Mouse (Mus musculus) left cerebral cortex, postnatal 36 days (tissue): ENCODE data around the gene Gm42674. TPM values are rescaled to one million over a fixed set of nuclear protein-coding genes. Genes with fewer than 3 reads are reported as not detected.

Experiments used
- DNase-seq, 2 experiments: peaks; one replicate each; pipeline ENCODE4 v3.0.0; 2021 to 2022; ENCODE audit warnings: low spot score in 2 of 2, mixed read lengths in 1 of 2
- intact Hi-C: fragments of 180-260 bp; cut with DNase I; formaldehyde crosslinking; loops from one replicate; pipeline ENCODE4 v1.15.1; 2025
- total RNA-seq, 2 experiments: library from RNA; stranded (reverse); gene quantifications; 2 replicates each; pipeline ENCODE4 v1.2.3; 2021

Gm42674 gene
- total RNA-seq, 2 experiments from 2014 or later, result not detected

DNA sequence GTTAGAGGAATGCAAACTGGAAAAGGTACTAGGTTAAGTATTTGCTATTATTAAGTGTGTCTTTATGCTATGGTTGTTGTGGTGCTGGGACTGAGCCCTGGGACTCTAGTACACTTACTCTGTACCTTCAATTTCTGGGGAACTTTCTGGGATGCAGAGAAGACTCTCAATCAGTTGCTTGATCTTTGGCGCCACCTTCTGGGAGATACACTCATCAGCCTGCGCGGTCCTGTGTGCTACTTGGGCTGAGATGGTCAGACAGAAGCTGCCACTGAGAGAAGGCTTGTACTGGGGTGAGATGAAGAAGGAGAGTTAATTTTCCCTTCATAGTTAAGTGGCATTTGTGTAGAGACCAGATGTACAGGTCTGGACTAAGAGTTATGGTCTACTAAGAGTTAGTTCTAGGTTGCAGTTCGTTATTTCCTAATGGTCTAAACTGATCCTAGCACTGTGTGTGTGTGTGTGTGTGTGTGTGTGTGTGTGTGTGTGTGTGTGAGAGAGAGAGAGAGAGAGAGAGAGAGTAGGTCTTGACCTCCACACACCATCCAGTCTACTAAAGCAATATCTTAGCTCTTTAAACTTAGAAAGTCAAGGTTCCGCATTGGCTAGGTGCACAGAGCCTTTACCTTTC is 51.3 kb downstream of the Gm42674 start:
- intact Hi-C loops, result loop anchor here (2.0 to 5.0 kb wide), 3 partner anchors 36 to 158 kb away; partner anchors contain the start of genes S100a1 and S100a13
- DNase-seq, result peak; percentile 71 to 80

DNA sequence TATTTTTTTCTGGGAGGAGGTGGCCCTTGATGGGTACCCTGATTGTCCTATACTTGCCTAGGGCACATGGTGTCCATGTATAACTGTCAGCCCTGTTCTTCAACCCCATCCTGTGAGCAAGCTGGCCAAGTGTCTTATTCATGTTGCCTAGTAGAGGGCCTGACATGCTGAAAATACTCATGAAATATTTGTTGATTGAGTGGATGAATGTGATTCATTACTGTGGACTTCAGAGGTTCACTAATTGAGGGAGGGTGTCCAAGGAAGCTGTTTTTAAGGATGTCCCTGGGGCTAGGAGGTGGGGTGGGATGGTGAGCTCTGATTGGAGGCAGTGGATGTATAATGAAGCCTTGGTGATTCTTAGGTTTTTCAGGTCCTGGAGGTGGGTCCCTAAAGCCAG is 52.0 kb downstream of the Gm42674 start, which contains the start of gene S100a7a:
TSS of gene S100a7a (plus strand) at position 301 of the 400 bp plus-strand sequence.
- intact Hi-C loops, result loop anchor here (2.0 to 5.0 kb wide), 3 partner anchors 36 to 159 kb away; partner anchors contain the start of genes S100a1 and S100a13
- no peak for DNase-seq

Other genes starting within 250 kb of the Gm42674 start
- gene Slc27a3, start 212.0 kb upstream of the Gm42674 start, total RNA-seq, result 1 to 10 TPM; 4.8 to 6.2 TPM
- 10 to 100 TPM; 57.6 to 70.1 TPM for gene Ints3, start 168.3 kb upstream of the Gm42674 start, total RNA-seq
- 1 to 10 TPM; 2.5 to 4.2 TPM for gene Npr1, start 136.0 kb upstream of the Gm42674 start, total RNA-seq
- 10 to 100 TPM; 73.5 to 82.2 TPM for gene Ilf2, start 125.8 kb upstream of the Gm42674 start, total RNA-seq
- 10 to 100 TPM; 52.8 to 54.7 TPM for gene Snapin, start 110.9 kb upstream of the Gm42674 start, total RNA-seq
- 100 to 1,000 TPM; 160 to 168 TPM for gene Chtop, start 92.4 kb upstream of the Gm42674 start, total RNA-seq
- gene S100a1, start 87.5 kb upstream of the Gm42674 start, total RNA-seq, result 100 to 1,000 TPM; 118 to 137 TPM
- 10 to 100 TPM; 20.9 to 21.8 TPM for gene S100a13, start 87.5 kb upstream of the Gm42674 start, total RNA-seq
- gene S100a14, start 75.0 kb upstream of the Gm42674 start, total RNA-seq, result under 1 TPM; 0.34 to 0.44 TPM
- 10 to 100 TPM; 79.4 to 89.8 TPM for gene S100a16, start 64.7 kb upstream of the Gm42674 start, total RNA-seq
- 1 to 10 TPM in 1 of 2 experiments, under 1 TPM in 1; 0.88 to 1.4 TPM for gene S100a3, start 41.3 kb upstream of the Gm42674 start, total RNA-seq
- gene S100a2, start 11.7 kb upstream of the Gm42674 start, total RNA-seq, result not detected
- 1 to 10 TPM; 3.7 to 4.0 TPM for gene S100a4, start 1.9 kb downstream of the Gm42674 start, total RNA-seq
- gene S100a5, start 6.6 kb downstream of the Gm42674 start, total RNA-seq, result not detected
- gene S100a6, start 11.0 kb downstream of the Gm42674 start, total RNA-seq, result 10 to 100 TPM; 28.7 to 30.9 TPM
- gene S100a7a, start 52.1 kb downstream of the Gm42674 start, total RNA-seq, result under 1 TPM; 0.57 to 0.59 TPM
- 1 to 10 TPM in 1 of 2 experiments, not detected in 1; 1.5 TPM for gene S100a8, start 67.1 kb downstream of the Gm42674 start, total RNA-seq
- not detected for gene S100a9, start 93.8 kb downstream of the Gm42674 start, total RNA-seq
- not detected for gene Pglyrp4, start 125.0 kb downstream of the Gm42674 start, total RNA-seq
- not detected for gene Gm5849, start 176.0 kb downstream of the Gm42674 start, total RNA-seq